Mouse (Mus musculus): ENCODE measurements around the gene Pgap1. TPM values are rescaled to one million over a fixed set of nuclear protein-coding genes. Genes with fewer than 3 reads are reported as not detected.

Gene Pgap1
- total RNA-seq, 1 experiment from 2014 or later = 18.9 TPM

DNA sequence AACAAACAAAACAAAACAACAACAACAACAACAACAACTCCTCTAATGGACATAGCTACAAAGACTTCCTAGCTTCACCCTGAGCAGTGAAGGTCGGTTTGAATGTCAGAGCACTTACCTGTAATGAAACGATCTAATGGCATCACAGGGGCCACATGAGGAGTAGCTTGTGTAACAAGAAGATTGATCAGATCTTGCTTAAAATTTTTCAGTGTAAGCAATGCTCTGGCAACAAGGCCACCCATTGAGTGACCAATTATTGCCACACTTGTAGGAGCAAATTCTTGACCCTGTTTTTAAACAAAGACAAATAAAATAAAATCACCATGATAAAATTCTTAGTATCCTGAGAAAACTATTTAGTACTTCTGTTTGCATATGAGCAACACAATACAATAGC is 14.6 kb downstream of the Pgap1 start:
- no peak for ATAC-seq (replicated peaks; ENCODE audit: insufficient number of reproducible peaks, low FRiP score, low TSS enrichment, poor library complexity, severe bottlenecking)

DNA sequence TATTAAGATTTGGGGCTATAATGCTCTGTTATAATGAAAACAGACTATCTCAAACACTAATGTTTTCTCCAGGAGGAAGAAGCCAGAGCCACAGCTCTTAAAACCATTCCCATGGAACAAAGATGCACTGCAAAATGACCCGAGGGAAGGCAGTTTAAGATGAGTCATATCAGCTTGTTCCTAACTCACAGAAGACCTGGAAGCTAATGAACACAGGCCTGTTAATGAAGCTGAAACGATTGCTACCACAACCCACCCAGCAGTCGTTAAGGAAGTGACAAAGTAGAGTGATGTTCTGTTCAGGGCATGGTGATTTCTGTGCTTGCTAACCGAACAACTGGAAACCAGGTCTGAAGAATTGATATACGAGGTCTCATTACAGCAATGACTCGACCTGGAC is 26.3 kb downstream of the Pgap1 start:
- no peak for ATAC-seq (replicated peaks; ENCODE audit: insufficient number of reproducible peaks, low FRiP score, low TSS enrichment, poor library complexity, severe bottlenecking)

DNA sequence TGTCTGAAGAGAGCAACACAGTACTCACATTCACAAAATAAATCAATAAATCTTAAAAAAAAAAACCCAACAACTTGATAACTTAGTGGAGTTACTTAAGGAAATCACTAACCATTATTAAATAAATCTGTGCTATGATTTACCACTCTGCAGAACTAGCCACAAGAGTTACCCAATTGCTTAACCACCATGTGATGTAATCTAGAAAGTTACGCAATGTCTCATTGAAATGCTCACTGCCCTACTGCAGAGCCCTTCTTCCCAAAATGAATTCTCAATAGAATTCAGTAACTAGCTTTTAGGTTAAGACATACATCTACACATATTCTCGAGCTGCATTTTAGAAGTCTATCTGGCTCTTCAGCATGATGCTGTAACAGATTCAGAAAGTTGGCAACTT is 33.8 kb downstream of the Pgap1 start:
- ATAC-seq (replicated peaks; ENCODE audit: insufficient number of reproducible peaks, low FRiP score, low TSS enrichment, poor library complexity, severe bottlenecking) = peak; percentile 92

DNA sequence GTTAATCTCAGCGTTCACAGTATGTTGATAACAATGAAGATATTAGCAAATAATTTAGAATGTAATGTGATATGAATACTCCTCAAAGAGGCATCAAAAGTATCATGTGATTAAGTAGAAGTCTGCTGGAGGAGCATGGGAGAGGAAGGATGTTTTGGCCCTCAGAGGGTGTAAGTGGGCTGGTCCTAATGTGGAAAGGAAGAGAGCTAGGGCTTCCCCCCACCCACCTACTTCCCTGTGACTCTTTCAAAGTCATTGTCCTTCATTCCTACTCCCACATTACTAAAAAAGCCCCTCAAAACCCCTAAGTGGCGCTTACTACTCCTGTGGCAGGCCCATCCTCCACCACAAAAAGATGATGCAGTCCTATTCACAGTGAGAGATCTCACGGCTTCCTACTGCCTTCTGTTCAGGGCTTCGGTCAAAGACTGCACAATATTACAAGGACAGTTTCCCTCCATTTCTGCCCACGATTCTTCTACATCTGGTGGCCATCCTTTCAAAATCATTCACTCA is 37.4 kb downstream of the Pgap1 start:
- no peak for ATAC-seq (replicated peaks; ENCODE audit: insufficient number of reproducible peaks, low FRiP score, low TSS enrichment, poor library complexity, severe bottlenecking)

DNA sequence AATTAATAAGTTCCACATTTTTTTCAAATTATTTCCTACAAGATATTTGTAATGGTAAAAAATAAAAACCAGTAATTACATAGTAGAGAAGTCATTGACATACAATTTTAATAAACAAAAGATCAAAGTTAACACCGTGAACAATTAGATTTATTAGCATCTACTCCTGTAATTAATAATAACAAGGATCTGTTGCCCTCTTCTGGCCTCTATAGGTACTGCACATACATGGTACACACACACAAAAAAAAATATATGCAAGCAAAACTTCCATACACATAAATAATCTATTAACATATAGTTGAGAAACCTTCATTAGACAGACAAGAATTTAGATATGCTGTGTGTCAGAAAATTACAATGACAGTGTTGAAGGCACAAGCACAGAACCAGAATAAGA is 43.6 kb downstream of the Pgap1 start:
- no peak for ATAC-seq (replicated peaks; ENCODE audit: insufficient number of reproducible peaks, low FRiP score, low TSS enrichment, poor library complexity, severe bottlenecking)

DNA sequence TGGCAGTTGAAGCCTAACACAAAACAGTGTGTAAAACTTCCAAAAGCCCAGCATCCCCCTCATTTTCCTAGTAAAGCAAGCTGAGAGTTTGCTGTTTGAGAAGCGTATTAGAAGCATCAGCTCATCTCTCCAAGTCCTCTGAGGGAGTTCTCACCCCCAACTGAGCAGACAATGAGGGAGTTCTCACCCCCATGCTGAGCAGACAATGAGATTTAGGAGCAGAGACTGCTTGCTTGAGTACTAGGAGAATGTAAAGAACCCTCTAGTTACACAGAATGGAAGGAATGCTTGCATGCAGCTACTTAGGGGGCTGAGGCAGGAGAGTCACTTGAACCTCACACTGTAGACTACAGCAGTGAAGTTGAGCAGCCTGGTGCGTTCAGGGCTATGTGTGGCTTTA is 59.0 kb downstream of the Pgap1 start:
- ATAC-seq (replicated peaks; ENCODE audit: insufficient number of reproducible peaks, low FRiP score, low TSS enrichment, poor library complexity, severe bottlenecking) = no peak

DNA sequence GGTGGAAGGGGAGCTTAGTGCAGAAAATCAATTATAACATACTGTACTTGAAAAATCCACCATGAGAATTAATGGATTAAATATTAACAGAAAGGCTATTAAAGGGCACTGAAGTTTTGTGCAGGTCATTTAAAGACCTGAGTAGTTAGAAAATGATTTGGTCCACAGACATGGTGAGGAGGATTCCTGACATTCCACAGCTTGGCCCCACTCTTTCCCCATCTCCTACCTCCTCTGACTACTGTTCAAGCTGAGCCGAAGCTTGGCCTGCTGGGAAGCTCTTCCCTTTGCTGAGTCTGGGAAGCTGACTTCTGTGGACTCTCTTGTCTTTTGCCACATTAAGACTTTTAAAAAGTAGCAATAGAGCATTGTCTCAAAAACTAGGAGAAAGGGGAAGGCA is 61.2 kb downstream of the Pgap1 start:
- no peak for ATAC-seq (replicated peaks; ENCODE audit: insufficient number of reproducible peaks, low FRiP score, low TSS enrichment, poor library complexity, severe bottlenecking)

DNA sequence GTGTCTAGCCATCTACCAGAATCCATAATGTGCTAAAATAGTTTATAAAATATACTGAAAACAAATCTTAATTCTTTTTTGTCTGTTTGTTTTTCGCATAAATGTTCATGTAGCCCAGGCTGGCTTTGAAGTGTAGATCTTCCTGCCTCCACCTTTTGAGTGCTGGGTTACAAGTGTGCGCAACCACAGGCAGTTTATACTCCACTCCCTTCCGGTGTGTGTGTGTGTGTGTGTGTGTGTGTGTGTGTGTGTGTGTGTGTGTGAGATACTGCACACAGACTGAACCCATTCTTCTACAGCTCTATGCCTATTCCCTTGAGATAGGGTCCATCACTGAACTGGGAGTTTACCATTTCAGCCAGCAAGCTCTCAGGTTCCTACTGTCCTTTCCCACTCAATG is 64.0 kb downstream of the Pgap1 start:
- ATAC-seq (replicated peaks; ENCODE audit: insufficient number of reproducible peaks, low FRiP score, low TSS enrichment, poor library complexity, severe bottlenecking) = no peak

DNA sequence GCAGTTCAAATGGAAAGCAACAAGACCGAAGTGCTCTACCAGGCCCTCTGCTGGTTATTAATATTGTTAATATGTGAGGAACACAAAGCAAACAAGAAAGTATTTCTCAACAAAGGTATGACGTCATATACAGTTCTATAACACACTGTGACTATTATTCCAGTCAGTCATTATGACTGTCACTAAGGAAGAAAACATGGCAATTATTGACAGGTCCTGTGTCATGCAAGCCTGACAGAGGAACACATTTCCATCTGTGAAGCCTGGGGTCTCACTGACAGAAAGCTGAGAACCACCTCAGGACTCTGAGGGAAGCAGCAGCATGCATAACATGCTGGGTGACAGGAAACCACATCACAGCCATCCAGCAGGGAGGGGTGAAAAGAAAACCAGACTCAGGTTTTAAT is 65.0 kb downstream of the Pgap1 start:
- no peak for ATAC-seq (replicated peaks; ENCODE audit: insufficient number of reproducible peaks, low FRiP score, low TSS enrichment, poor library complexity, severe bottlenecking)

DNA sequence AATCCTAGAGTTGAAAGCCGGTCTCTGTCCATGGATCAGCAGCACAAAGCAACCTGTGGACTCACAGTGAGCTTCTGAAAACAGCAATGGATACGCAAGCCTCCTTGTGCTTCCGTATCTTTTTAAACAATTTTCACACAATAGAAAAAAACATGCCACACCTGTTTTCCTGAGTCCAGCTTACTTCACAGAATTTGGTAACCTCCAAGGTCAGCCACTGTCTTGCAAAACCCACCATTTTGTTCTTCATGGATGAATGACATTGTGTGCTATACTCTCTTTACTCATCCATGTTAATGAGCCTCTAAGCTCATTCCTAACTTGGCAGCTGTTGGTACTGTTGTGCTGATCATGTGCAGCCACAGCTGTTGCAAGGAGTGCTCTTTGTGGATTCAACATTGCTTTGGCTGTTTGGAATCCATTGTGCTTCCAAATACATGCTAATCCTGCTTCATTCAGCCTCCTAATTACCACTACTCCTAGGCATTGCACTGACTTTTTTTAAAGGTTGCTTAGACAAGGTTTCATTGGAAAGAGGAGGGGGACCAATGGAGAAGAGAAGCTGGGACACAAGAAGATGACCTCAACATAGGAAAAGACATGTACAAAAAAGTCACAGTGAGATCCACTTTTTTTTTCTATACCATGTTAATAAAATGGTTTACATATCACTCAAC is 72.6 kb downstream of the Pgap1 start:
- ATAC-seq (replicated peaks; ENCODE audit: insufficient number of reproducible peaks, low FRiP score, low TSS enrichment, poor library complexity, severe bottlenecking) = no peak

DNA sequence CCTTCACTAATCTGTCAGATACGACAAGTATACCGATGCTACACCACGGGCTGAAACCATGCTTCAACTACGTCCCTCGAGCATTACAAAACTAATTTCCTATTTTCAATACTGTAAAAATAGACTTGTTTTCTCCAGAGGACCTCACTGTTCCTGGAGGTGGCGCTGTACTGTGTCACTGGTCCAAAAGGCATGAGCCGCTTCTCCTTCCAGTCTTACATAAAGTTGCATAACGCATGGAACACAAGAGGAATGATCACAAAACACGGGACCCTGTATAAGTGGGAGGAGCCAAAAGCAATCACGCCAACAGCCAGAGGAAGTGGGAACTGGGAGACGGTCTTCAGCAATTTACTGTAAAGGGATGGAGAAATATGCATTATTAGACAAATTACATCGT is 77.0 kb downstream of the Pgap1 start:
- no peak for ATAC-seq (replicated peaks; ENCODE audit: insufficient number of reproducible peaks, low FRiP score, low TSS enrichment, poor library complexity, severe bottlenecking)

DNA sequence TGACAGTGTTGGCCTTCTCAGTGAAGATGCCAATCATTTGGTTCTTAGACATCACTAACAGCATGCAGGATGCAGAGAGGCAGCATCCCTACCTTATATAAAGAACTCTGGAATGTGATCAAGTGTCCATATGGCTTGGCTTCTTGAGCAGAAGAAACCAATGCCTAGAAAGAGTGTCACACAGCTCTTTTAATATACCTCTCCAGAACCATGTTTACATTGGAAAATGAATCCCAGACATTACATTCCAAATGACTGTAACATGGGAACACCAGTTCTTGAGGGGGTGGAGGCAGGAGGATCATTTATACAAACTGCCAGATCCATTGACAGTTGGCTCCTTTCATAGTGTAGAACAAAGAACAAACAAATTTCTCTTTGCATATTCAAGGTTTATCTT is 88.8 kb downstream of the Pgap1 start:
- ATAC-seq (replicated peaks; ENCODE audit: insufficient number of reproducible peaks, low FRiP score, low TSS enrichment, poor library complexity, severe bottlenecking) = no peak

DNA sequence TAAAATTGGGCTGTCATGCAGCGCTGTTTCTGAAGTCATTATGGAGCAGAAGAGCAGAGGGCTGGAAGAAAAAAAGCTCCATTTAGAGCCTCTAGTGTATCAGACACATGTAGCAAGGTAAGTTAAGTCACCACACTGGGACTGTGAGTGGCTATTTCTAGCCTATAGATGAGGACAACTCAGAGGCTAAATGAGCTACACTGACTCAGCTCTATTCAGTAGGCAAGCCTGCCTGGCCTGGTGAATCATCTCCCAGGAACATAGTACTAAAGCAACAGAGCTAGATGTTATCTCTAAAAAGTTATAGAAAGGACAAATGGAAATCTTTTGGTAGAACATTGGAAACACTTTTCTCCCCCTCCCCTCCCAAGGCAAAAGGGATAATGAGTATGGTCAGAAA is 90.1 kb downstream of the Pgap1 start:
- ATAC-seq (replicated peaks; ENCODE audit: insufficient number of reproducible peaks, low FRiP score, low TSS enrichment, poor library complexity, severe bottlenecking) = no peak

DNA sequence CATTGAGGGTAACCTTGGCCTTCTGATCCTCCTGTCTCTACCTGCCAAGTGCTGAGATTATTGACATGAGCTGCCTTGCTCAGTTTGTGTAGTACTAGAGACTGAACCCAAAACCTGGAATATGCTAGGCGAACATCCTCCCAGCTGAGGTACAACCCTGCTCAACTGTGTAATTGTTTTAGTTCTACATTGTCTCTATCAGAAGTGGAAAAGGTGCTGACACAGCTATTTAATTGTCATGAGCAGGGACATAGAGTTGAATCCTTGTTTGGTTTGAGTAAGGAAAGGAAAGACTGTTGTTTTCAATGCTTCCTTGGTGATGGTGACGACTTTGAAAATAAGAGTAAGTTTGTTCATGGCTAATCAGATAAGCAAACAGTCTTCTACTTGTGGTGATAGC is 105.4 kb downstream of the Pgap1 start:
- ATAC-seq (replicated peaks; ENCODE audit: insufficient number of reproducible peaks, low FRiP score, low TSS enrichment, poor library complexity, severe bottlenecking) = no peak

DNA sequence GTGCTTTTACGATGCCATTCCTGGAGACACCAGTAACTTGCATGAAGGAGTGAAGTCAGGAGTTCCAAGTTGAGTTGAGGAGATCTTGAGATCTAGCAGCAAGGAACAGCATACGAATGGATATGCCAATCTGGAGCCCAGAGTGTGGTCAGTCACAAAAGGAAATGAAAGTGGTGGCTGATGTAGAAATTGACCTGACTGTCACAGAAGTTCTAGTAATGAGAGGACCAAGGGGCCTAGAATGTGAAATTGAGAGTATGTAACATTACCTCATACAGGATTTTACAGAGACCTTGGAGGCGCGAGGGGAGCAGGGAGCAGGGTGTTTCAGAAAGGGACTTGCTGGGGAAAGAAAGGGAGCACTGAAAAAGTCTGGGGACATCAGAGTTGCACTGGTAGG is 108.7 kb downstream of the Pgap1 start:
- ATAC-seq (replicated peaks; ENCODE audit: insufficient number of reproducible peaks, low FRiP score, low TSS enrichment, poor library complexity, severe bottlenecking) = 0 out of 2 replicates have a peak, but pooled peaks have one; percentile 56

DNA sequence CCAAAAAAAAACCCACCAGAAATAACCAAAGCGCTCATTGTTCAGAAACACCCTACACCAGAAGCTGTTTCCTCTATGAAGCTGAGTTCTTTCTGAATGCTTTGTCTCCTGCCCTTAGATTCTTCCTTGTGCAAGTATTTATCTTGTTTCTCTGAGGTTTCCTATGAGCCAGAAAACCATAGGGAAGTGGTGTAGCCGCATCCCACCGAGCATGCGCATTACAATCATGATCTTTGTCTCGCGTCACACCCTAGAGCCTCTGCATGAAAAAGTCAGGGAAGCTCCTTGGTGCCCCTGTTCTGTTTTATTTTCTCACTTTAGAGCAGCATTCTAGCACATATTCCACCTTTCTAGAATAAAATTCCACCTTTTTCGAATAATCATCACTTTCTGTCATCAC is 113.8 kb downstream of the Pgap1 start:
- peak; percentile 51; the same call in 1 of the 2 replicates for ATAC-seq (replicated peaks; ENCODE audit: insufficient number of reproducible peaks, low FRiP score, low TSS enrichment, poor library complexity, severe bottlenecking)

DNA sequence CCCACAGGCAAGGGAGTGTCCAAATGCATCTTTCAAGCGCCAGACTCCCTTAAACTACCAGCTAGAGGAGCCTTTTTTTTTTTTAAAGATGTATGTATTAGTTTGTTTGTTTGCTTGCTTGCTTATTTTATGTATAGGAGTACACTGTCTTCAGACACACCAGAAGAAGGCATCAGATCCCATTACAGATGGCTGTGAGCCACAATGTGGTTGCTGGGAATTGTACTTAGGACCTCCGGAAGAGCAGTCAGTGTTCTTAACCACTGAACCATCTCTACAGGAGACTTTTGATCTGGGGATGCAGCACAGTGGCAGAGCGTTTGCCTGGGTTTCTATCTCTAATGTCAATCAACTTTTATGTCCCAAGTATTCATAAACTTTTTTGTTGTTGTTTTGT is 118.4 kb downstream of the Pgap1 start:
- ATAC-seq (replicated peaks; ENCODE audit: insufficient number of reproducible peaks, low FRiP score, low TSS enrichment, poor library complexity, severe bottlenecking) = no peak

DNA sequence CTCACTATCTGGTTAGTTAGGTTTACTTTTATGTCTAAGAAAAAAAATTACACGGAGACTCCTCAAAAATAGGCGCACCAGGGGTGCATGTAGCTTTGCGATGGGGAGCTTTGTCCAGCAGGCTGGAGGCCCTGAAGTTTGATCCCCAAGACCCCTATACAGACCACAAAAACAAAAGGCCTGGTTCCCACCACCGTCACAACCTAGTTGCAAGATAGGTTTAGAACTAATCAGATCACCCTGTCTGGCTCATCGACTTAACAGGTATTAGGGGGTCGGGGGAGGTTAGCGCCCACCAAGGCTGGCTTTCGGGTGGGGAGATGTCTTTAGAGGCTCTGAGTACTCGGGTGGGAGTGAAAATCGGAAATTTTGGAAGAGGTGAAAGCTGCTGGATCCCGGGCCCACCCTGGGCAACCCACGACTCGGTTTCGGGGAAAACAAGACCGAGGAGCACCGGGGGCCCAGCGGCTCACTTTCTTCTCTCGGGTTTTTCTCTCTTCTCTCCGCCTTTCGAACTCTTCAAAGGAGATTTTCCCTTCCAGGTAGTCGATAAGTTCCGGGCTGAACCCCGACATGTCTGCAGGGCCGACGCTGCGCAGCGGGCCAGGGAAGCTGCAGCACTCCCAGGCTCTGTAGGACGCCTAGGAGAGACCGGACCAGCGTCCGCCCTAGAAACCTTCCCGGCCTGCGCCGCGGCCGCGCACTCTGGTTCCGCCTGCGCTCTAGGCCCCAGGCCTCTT is 119.0 kb downstream of the Pgap1 start, which contains the start of gene Gtf3c3:
Gene Gtf3c3, minus strand, starts transcription at position 632 of the 740 bp plus-strand sequence.
- ATAC-seq (replicated peaks; ENCODE audit: insufficient number of reproducible peaks, low FRiP score, low TSS enrichment, poor library complexity, severe bottlenecking) = peak; percentile 86
